Mouse (Mus musculus): Measurements from ENCODE around the gene Ifnar2. TPM values are rescaled to one million over a fixed set of nuclear protein-coding genes. Genes with fewer than 3 reads are reported as not detected.
"Not testable (repeated sequence)": the region's sequence is repeated elsewhere in the genome, so short reads cannot be mapped to it uniquely, and the experiment has no call there.

Gene Ifnar2
- polyA plus RNA-seq, 1 experiment from 2014 or later, result 32.5 TPM

- WGBS, result 97% methylated on average over 6 of the region's 6 CpGs
- Histone ChIP-seq H3K4me2 (no peak overlapping the region), H3K4me3 (no peak overlapping the region), H3K27ac (no peak overlapping the region), H3K36me3 (ENCODE audit: poor library complexity, severe bottlenecking) (no peaks in the 10 kb centered on the region), H3K27me3 (no peaks in the 10 kb centered on the region), H3K4me1 (no peaks in the 10 kb centered on the region), H3K9me3 (replicated peaks) (no peaks in the 10 kb centered on the region), H3K9ac (no peak overlapping the region)
- no peak for ATAC-seq
Observed at GRCm38 (mm10) chr16:91416357-91416756, 43.8 kb downstream of the Ifnar2 start.

GRCm38 (mm10) chr16:91416938-91417337 lies 44.4 kb downstream of the Ifnar2 start:
- no peak overlapping the region for H3K9ac ChIP-seq
- H3K4me2 ChIP-seq, result no peak overlapping the region
- H3K36me3 ChIP-seq (ENCODE audit: poor library complexity, severe bottlenecking), result no peaks in the 10 kb centered on the region
- no peak overlapping the region for H3K4me3 ChIP-seq
- no peaks in the 10 kb centered on the region for H3K9me3 ChIP-seq (replicated peaks)
- WGBS, result 86% methylated on average over 7 of the region's 7 CpGs
- H3K27me3 ChIP-seq, result no peaks in the 10 kb centered on the region
- H3K27ac ChIP-seq, result no peak overlapping the region
- no peak for ATAC-seq
- H3K4me1 ChIP-seq, result no peaks in the 10 kb centered on the region

- H3K4me2 ChIP-seq, result no peak overlapping the region
- H3K4me3 ChIP-seq, result no peak overlapping the region
- no peaks in the 10 kb centered on the region for H3K4me1 ChIP-seq
- H3K27me3 ChIP-seq, result no peaks in the 10 kb centered on the region
- peaks cover 3% of the 10 kb centered on the region; the same call in 1 of the 2 replicates for H3K36me3 ChIP-seq (ENCODE audit: poor library complexity, severe bottlenecking)
- WGBS, result 71% methylated on average over 5 of the region's 5 CpGs
- H3K9ac ChIP-seq, result no peak overlapping the region
- no peaks in the 10 kb centered on the region for H3K9me3 ChIP-seq (replicated peaks)
- H3K27ac ChIP-seq, result no peak overlapping the region
- ATAC-seq, result no peak
Observed at GRCm38 (mm10) chr16:91418531-91418930, 45.9 kb downstream of the Ifnar2 start.

- no peak for ATAC-seq
- H3K9ac ChIP-seq, result no peak overlapping the region
- no peaks in the 10 kb centered on the region for H3K27me3 ChIP-seq
- no peaks in the 10 kb centered on the region for H3K4me1 ChIP-seq
- H3K9me3 ChIP-seq (replicated peaks), result no peaks in the 10 kb centered on the region
- no peak overlapping the region for H3K4me3 ChIP-seq
- H3K4me2 ChIP-seq, result no peak overlapping the region
- no peak overlapping the region for H3K27ac ChIP-seq
- peaks cover 3% of the 10 kb centered on the region; the same call in 1 of the 2 replicates for H3K36me3 ChIP-seq (ENCODE audit: poor library complexity, severe bottlenecking)
- WGBS, result 88% methylated on average over 6 of the region's 6 CpGs
Observed at GRCm38 (mm10) chr16:91425816-91426215, 53.2 kb downstream of the Ifnar2 start.

- no peaks in the 10 kb centered on the region for H3K9me3 ChIP-seq (replicated peaks)
- H3K4me1 ChIP-seq, result no peaks in the 10 kb centered on the region
- H3K27ac ChIP-seq, result no peak overlapping the region
- H3K36me3 ChIP-seq (ENCODE audit: poor library complexity, severe bottlenecking), result peaks cover 3% of the 10 kb centered on the region; the same call in 1 of the 2 replicates
- no peaks in the 10 kb centered on the region for H3K27me3 ChIP-seq
- H3K4me2 ChIP-seq, result no peak overlapping the region
- 89% methylated on average over 4 of the region's 4 CpGs for WGBS
- no peak overlapping the region for H3K9ac ChIP-seq
- no peak for ATAC-seq
- H3K4me3 ChIP-seq, result no peak overlapping the region
Observed at GRCm38 (mm10) chr16:91426586-91426985, 54.0 kb downstream of the Ifnar2 start.

GRCm38 (mm10) chr16:91427461-91427860 lies 54.9 kb downstream of the Ifnar2 start:
- no peak overlapping the region for H3K4me3 ChIP-seq
- no peaks in the 10 kb centered on the region for H3K9me3 ChIP-seq (replicated peaks)
- WGBS, result 78% methylated on average over 5 of the region's 5 CpGs
- no peaks in the 10 kb centered on the region for H3K27me3 ChIP-seq
- no peaks in the 10 kb centered on the region for H3K36me3 ChIP-seq (ENCODE audit: poor library complexity, severe bottlenecking)
- H3K4me2 ChIP-seq, result no peak overlapping the region
- H3K27ac ChIP-seq, result no peak overlapping the region
- no peak for ATAC-seq
- H3K4me1 ChIP-seq, result no peaks in the 10 kb centered on the region
- no peak overlapping the region for H3K9ac ChIP-seq

GRCm38 (mm10) chr16:91428259-91428865 lies 55.8 kb downstream of the Ifnar2 start:
- H3K27ac ChIP-seq, result no peak overlapping the region
- H3K36me3 ChIP-seq (ENCODE audit: poor library complexity, severe bottlenecking), result no peaks in the 10 kb centered on the region
- no peak overlapping the region for H3K4me2 ChIP-seq
- ATAC-seq, result no peak
- H3K4me3 ChIP-seq, result no peak overlapping the region
- 81% methylated on average over 8 of the region's 8 CpGs for WGBS
- no peaks in the 10 kb centered on the region for H3K27me3 ChIP-seq
- no peak overlapping the region for H3K9ac ChIP-seq
- no peaks in the 10 kb centered on the region for H3K9me3 ChIP-seq (replicated peaks)
- no peaks in the 10 kb centered on the region for H3K4me1 ChIP-seq

GRCm38 (mm10) chr16:91432720-91433328 lies 60.2 kb downstream of the Ifnar2 start:
- H3K4me1 ChIP-seq, result no peaks in the 10 kb centered on the region
- 45% methylated on average over 5 of the region's 5 CpGs for WGBS
- no peak overlapping the region for H3K27ac ChIP-seq
- H3K27me3 ChIP-seq, result no peaks in the 10 kb centered on the region
- H3K36me3 ChIP-seq (ENCODE audit: poor library complexity, severe bottlenecking), result no peaks in the 10 kb centered on the region
- ATAC-seq, result no peak
- H3K9ac ChIP-seq, result no peak overlapping the region
- no peak overlapping the region for H3K4me3 ChIP-seq
- H3K4me2 ChIP-seq, result no peak overlapping the region
- H3K9me3 ChIP-seq (replicated peaks), result no peaks in the 10 kb centered on the region

- H3K27ac ChIP-seq, result no peak overlapping the region
- 76% methylated on average over 8 of the region's 8 CpGs for WGBS
- no peaks in the 10 kb centered on the region for H3K9me3 ChIP-seq (replicated peaks)
- ATAC-seq, result no peak
- no peak overlapping the region for H3K4me2 ChIP-seq
- H3K27me3 ChIP-seq, result no peaks in the 10 kb centered on the region
- no peaks in the 10 kb centered on the region for H3K4me1 ChIP-seq
- H3K9ac ChIP-seq, result no peak overlapping the region
- no peaks in the 10 kb centered on the region for H3K36me3 ChIP-seq (ENCODE audit: poor library complexity, severe bottlenecking)
- H3K4me3 ChIP-seq, result no peak overlapping the region
Observed at GRCm38 (mm10) chr16:91433329-91433933, 60.8 kb downstream of the Ifnar2 start.

- H3K4me1 ChIP-seq, result no peaks in the 10 kb centered on the region
- 95% methylated on average over 3 of the region's 3 CpGs for WGBS
- H3K27ac ChIP-seq, result no peak overlapping the region
- H3K27me3 ChIP-seq, result no peaks in the 10 kb centered on the region
- H3K4me3 ChIP-seq, result no peak overlapping the region
- H3K9me3 ChIP-seq (replicated peaks), result no peaks in the 10 kb centered on the region
- no peaks in the 10 kb centered on the region for H3K36me3 ChIP-seq (ENCODE audit: poor library complexity, severe bottlenecking)
- no peak for ATAC-seq
- no peak overlapping the region for H3K9ac ChIP-seq
- no peak overlapping the region for H3K4me2 ChIP-seq
Observed at GRCm38 (mm10) chr16:91434119-91434518, 61.5 kb downstream of the Ifnar2 start.

- Histone ChIP-seq H3K27ac (no peak overlapping the region), H3K9ac (no peak overlapping the region), H3K27me3 (no peaks in the 10 kb centered on the region), H3K4me2 (no peak overlapping the region), H3K4me3 (no peak overlapping the region), H3K36me3 (ENCODE audit: poor library complexity, severe bottlenecking) (no peaks in the 10 kb centered on the region), H3K4me1 (no peaks in the 10 kb centered on the region), H3K9me3 (replicated peaks) (no peaks in the 10 kb centered on the region)
- ATAC-seq, result no peak
- WGBS, result 84% methylated on average over 3 of the region's 3 CpGs
Observed at GRCm38 (mm10) chr16:91438081-91438480, 65.5 kb downstream of the Ifnar2 start.

- H3K36me3 ChIP-seq (ENCODE audit: poor library complexity, severe bottlenecking), result not testable (repeated sequence)
Observed at GRCm38 (mm10) chr16:91438599-91438998, 66.0 kb downstream of the Ifnar2 start.

More at GRCm38 (mm10) chr16:91438599-91438998, 66.0 kb downstream of the Ifnar2 start:
- not testable (repeated sequence) for H3K4me2 ChIP-seq; H3K9me3 ChIP-seq (replicated peaks); H3K4me3 ChIP-seq; H3K27me3 ChIP-seq; H3K9ac ChIP-seq; H3K27ac ChIP-seq; H3K4me1 ChIP-seq; ATAC-seq
- WGBS, result 83% methylated on average over 1 of the region's 1 CpGs
